In the genomic region with DNA sequence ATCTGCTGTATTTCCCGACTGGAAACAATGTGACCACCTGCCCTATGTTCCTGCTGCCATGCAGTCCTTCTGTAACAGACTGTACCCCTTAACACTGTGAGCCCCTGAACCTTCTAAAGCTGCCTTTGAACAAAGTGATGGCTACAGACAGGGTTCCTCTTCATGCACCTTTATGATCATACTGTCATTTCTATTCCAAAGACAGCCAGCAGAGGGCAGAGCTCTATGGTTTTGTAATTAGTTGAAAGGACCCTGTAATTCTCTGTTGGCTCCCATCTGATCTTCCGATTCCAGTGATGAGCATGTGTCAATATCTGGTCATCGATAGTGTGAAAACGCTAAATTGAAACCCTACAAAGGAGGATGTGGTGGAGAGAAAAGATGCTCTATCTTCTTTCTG, we compare ENCODE assay signal across 9 mouse cellular contexts.
A peak's percentile ranks its signal among the peaks of the same experiment; 100 is the strongest.
DNase-seq lines count a peak whose midpoint lies in the region; ATAC-seq and TF ChIP-seq lines count a peak whose summit lies in the region.
"Had no signal": no experiment of that assay in that cellular context is flagged by ENCODE, and none has a peak within 500 bp of the region (broad histone marks: within the 10 kb centered on the region; RNA-seq: fewer than 3 reads in every experiment).

No protein-coding gene starts in this region.

- peak; percentile 68 for TF ChIP-seq CTCF in gastrocnemius, adult 2 months (IDR thresholded peaks at IDR 0.05)
- peak; percentile 72 for TF ChIP-seq CTCF in lung, postnatal 0 days (IDR thresholded peaks at IDR 0.05)

- no peaks in the 10 kb centered on the region for H3K9me3 ChIP-seq in midbrain, embryonic 11.5 days (ENCODE audit: control insufficient read depth, low read length)
- H3K9me3 ChIP-seq in midbrain, embryonic 15.5 days, result no peaks in the 10 kb centered on the region
- H3K9me3 ChIP-seq in lung, postnatal 0 days (ENCODE audit: low read length), result no peaks in the 10 kb centered on the region
- H3K9me3 ChIP-seq: limb, embryonic 12.5 days had no signal

- peaks cover 10% of the 10 kb centered on the region for H3K4me1 ChIP-seq in midbrain, embryonic 11.5 days (ENCODE audit: control insufficient read depth, insufficient read depth, low read length)
- peaks cover 17% of the 10 kb centered on the region; the same call in 1 of the 2 replicates for H3K4me1 ChIP-seq in midbrain, embryonic 15.5 days
- no peaks in the 10 kb centered on the region for H3K4me1 ChIP-seq in lung, postnatal 0 days (ENCODE audit: insufficient read depth, low read depth, low read length)

- TF ChIP-seq EP300 in lung, postnatal 0 days (IDR thresholded peaks at IDR 0.05), result no peak

- no peak overlapping the region for H3K4me3 ChIP-seq in gastrocnemius, adult 2 months
- no peak overlapping the region for H3K4me3 ChIP-seq in midbrain, embryonic 11.5 days (ENCODE audit: low read depth, low read length)
- H3K4me3 ChIP-seq in midbrain, embryonic 15.5 days, result no peak overlapping the region
- H3K4me3 ChIP-seq in lung, postnatal 0 days (ENCODE audit: low read depth, low read length), result no peak overlapping the region
- H3K4me3 ChIP-seq: limb, embryonic 12.5 days had no signal

- 68% methylated on average over 4 of the region's 4 CpGs for WGBS in midbrain, embryonic 11.5 days
- 69% methylated on average over 4 of the region's 4 CpGs for WGBS in midbrain, embryonic 15.5 days
- 80% methylated on average over 4 of the region's 4 CpGs for whole genome bisulfite sequencing in lung, postnatal 0 days

- DNase-seq in gastrocnemius, adult 2 months, result no peak
- DNase-seq in gastrocnemius, postnatal 14 days, result no peak
- peak; percentile 90 for DNase-seq in midbrain, embryonic 11.5 days (ENCODE audit: low spot score, missing footprints)
- DNase-seq in adipocyte (ENCODE audit: low spot score), result peak; percentile 7
- DNase-seq in lung, postnatal 0 days (ENCODE audit: low spot score), result no peak
- no peak for DNase-seq in gastrocnemius, postnatal 4 days (ENCODE audit: low spot score in 2 of 2)

- no peak overlapping the region for H3K4me2 ChIP-seq in midbrain, embryonic 11.5 days
- no peak overlapping the region for H3K4me2 ChIP-seq in midbrain, embryonic 15.5 days
- no peak overlapping the region for H3K4me2 ChIP-seq in lung, postnatal 0 days (replicated peaks; ENCODE audit: low read depth, low read length)
- H3K4me2 ChIP-seq: limb, embryonic 12.5 days had no signal

- 0 out of 2 replicates have a peak, but pooled peaks have one; percentile 8 for ATAC-seq in midbrain, embryonic 11.5 days (ENCODE audit: low FRiP score)
- ATAC-seq in midbrain, embryonic 15.5 days (replicated peaks), result no peak
- ATAC-seq in lung, postnatal 0 days, result no peak
- no peak for ATAC-seq in activated CD4-positive, CD25-positive, alpha-beta regulatory T cell, adult 4 months

- intact Hi-C loops in gastrocnemius, adult 2 months (cut with DNase I), result loop anchor here (2.0 to 5.0 kb wide), 2 partner anchors 1142 to 1323 kb away; no protein-coding TSS in a partner anchor
- intact Hi-C loops in gastrocnemius, postnatal 14 days (cut with DNase I; ENCODE audit: low total_unique reads), result no loop called here

- no peaks in the 10 kb centered on the region for H3K27me3 ChIP-seq in midbrain, embryonic 11.5 days (ENCODE audit: control insufficient read depth, insufficient read depth, low read length)
- H3K27me3 ChIP-seq in midbrain, embryonic 15.5 days (replicated peaks), result no peaks in the 10 kb centered on the region
- no peaks in the 10 kb centered on the region for H3K27me3 ChIP-seq in lung, postnatal 0 days (replicated peaks; ENCODE audit: insufficient read depth, low read length)

- no peaks in the 10 kb centered on the region for H3K36me3 ChIP-seq in midbrain, embryonic 11.5 days (ENCODE audit: control insufficient read depth, insufficient read depth, low read length)
- H3K36me3 ChIP-seq in midbrain, embryonic 15.5 days (replicated peaks), result no peaks in the 10 kb centered on the region
- H3K36me3 ChIP-seq in lung, postnatal 0 days (ENCODE audit: insufficient read depth, low read length), result no peaks in the 10 kb centered on the region
- H3K36me3 ChIP-seq: limb, embryonic 12.5 days had no signal

- no peak overlapping the region for H3K27ac ChIP-seq in gastrocnemius, adult 2 months
- no peak overlapping the region for H3K27ac ChIP-seq in midbrain, embryonic 11.5 days (ENCODE audit: low read depth, low read length)
- H3K27ac ChIP-seq in midbrain, embryonic 15.5 days, result no peak overlapping the region
- H3K27ac ChIP-seq in lung, postnatal 0 days (ENCODE audit: low read length), result no peak overlapping the region

- no peak overlapping the region for H3K9ac ChIP-seq in midbrain, embryonic 11.5 days (ENCODE audit: low read length)
- H3K9ac ChIP-seq in midbrain, embryonic 15.5 days, result no peak overlapping the region
- no peak overlapping the region for H3K9ac ChIP-seq in lung, postnatal 0 days (replicated peaks; ENCODE audit: low read depth)
- H3K9ac ChIP-seq: limb, embryonic 12.5 days had no signal

Comparison
In these comparisons a context has a peak if more than half of its experiments do, and no peak if none do; other contexts are left out.
1. DNase-seq: peak in midbrain, embryonic 11.5 days (single experiment) and adipocyte (single experiment); none in gastrocnemius, adult 2 months (single experiment), gastrocnemius, postnatal 14 days (single experiment), lung, postnatal 0 days (single experiment) and gastrocnemius, postnatal 4 days (0 of 2).